Mouse (Mus musculus): ENCODE results near the gene Lrrc39.

- TF ChIP-seq CTCF (IDR thresholded peaks at IDR 0.05; ENCODE audit: low read depth) (no peak), EP300 (optimal IDR thresholded peaks at IDR 0.05) (no peak)
Measured at GRCm38 (mm10) chr3:116615318-116616068, 52.7 kb downstream of the Lrrc39 start.
